Mouse (Mus musculus) frontal cortex, adult (tissue): ENCODE data around the gene Selenoh.

Experiments used
- ATAC-seq: cut with Nextera tagmentation; 2 replicates; pipeline ENCODE4 v1.9.2; 2017; ENCODE audit warnings: mild to moderate bottlenecking, moderate library complexity, mixed read lengths; ENCODE audit not compliant: low TSS enrichment

Gene Selenoh

GRCm38 (mm10) chr2:84670569-84670933 lies at the start of gene Selenoh:
Gene Selenoh (minus strand): TSS chr2:84670770.
- ATAC-seq, result peak; percentile 91

GRCm38 (mm10) chr2:84717357-84717756 lies 46.8 kb upstream of the Selenoh start:
- ATAC-seq, result no peak

- ATAC-seq, result no peak
Observed at GRCm38 (mm10) chr2:84716423-84717355, 46.1 kb upstream of the Selenoh start.

GRCm38 (mm10) chr2:84715562-84716361 lies 45.2 kb upstream of the Selenoh start:
- peak; percentile 89 for ATAC-seq

- peak; percentile 83 for ATAC-seq
Observed at GRCm38 (mm10) chr2:84714811-84715561, 44.4 kb upstream of the Selenoh start, which contains the start of gene Zdhhc5. Gene Zdhhc5 (minus strand): TSS chr2:84715180.

GRCm38 (mm10) chr2:84714422-84714810 lies 43.8 kb upstream of the Selenoh start:
- ATAC-seq, result peak; percentile 13

- no peak for ATAC-seq
Observed at GRCm38 (mm10) chr2:84711898-84712297, 41.3 kb upstream of the Selenoh start.

- no peak for ATAC-seq
Observed at GRCm38 (mm10) chr2:84707523-84707922, 37.0 kb upstream of the Selenoh start.

GRCm38 (mm10) chr2:84705295-84705694 lies 34.7 kb upstream of the Selenoh start:
- no peak for ATAC-seq

GRCm38 (mm10) chr2:84704329-84704728 lies 33.8 kb upstream of the Selenoh start:
- ATAC-seq, result no peak

GRCm38 (mm10) chr2:84703497-84703896 lies 32.9 kb upstream of the Selenoh start:
- ATAC-seq, result no peak

- ATAC-seq, result no peak
Observed at GRCm38 (mm10) chr2:84695007-84695695, 24.6 kb upstream of the Selenoh start.

- peak; percentile 28; the same call in 1 of the 2 replicates for ATAC-seq
Observed at GRCm38 (mm10) chr2:84690050-84690449, 19.5 kb upstream of the Selenoh start.

GRCm38 (mm10) chr2:84688080-84688844 lies 17.7 kb upstream of the Selenoh start:
- no peak for ATAC-seq

- no peak for ATAC-seq
Observed at GRCm38 (mm10) chr2:84682605-84683183, 12.1 kb upstream of the Selenoh start.

GRCm38 (mm10) chr2:84679016-84679415 lies 8.4 kb upstream of the Selenoh start, which contains the start of gene Tmx2:
Gene Tmx2 (minus strand): TSS chr2:84679140.
- no peak for ATAC-seq

- ATAC-seq, result peak; percentile 98
Observed at GRCm38 (mm10) chr2:84677968-84678880, 7.7 kb upstream of the Selenoh start, which contains the start of the genes Gm28635 and Med19. Gene Gm28635 (minus strand): TSS chr2:84678041. Gene Med19 (plus strand): TSS chr2:84678402.

GRCm38 (mm10) chr2:84677270-84677967 lies 6.8 kb upstream of the Selenoh start:
- ATAC-seq, result peak; percentile 54
